Mouse (Mus musculus) ES-CJ7 (cell line): ENCODE measurements around the gene Eif3i.

Experiments used
- DNase-seq: peaks from one replicate; pipeline ENCODE4 v3.0.0; 2011; ENCODE audit warnings: low read depth, low spot score

Eif3i gene

GRCm38 (mm10) chr4:129600233-129601158 lies at the start of gene Eif3i, which contains the start of gene Tmem234:
TSS of gene Eif3i (minus strand) at chr4:129600648.
TSS of gene Tmem234 (plus strand) at chr4:129600668.
- DNase-seq = peak; percentile 83

- no peak for DNase-seq
Observed at GRCm38 (mm10) chr4:129648656-129649055, 48.2 kb upstream of the Eif3i start.

- no peak for DNase-seq
Observed at GRCm38 (mm10) chr4:129645204-129645603, 44.8 kb upstream of the Eif3i start.

GRCm38 (mm10) chr4:129641756-129642155 lies 41.3 kb upstream of the Eif3i start:
- DNase-seq = peak; percentile 31

- peak; percentile 98 for DNase-seq
Observed at GRCm38 (mm10) chr4:129640638-129641467, 40.4 kb upstream of the Eif3i start, which contains the start of gene Txlna. TSS of gene Txlna (minus strand) at chr4:129641065.

- no peak for DNase-seq
Observed at GRCm38 (mm10) chr4:129640101-129640637, 39.7 kb upstream of the Eif3i start.

GRCm38 (mm10) chr4:129639221-129639620 lies 38.8 kb upstream of the Eif3i start:
- DNase-seq = no peak

GRCm38 (mm10) chr4:129633852-129634251 lies 33.4 kb upstream of the Eif3i start:
- no peak for DNase-seq

GRCm38 (mm10) chr4:129631867-129632266 lies 31.4 kb upstream of the Eif3i start:
- no peak for DNase-seq

- no peak for DNase-seq
Observed at GRCm38 (mm10) chr4:129630944-129631343, 30.5 kb upstream of the Eif3i start.

- DNase-seq = no peak
Observed at GRCm38 (mm10) chr4:129626035-129626434, 25.6 kb upstream of the Eif3i start.

GRCm38 (mm10) chr4:129625496-129625895 lies 25.0 kb upstream of the Eif3i start:
- no peak for DNase-seq

GRCm38 (mm10) chr4:129625029-129625370 lies 24.6 kb upstream of the Eif3i start:
- no peak for DNase-seq

GRCm38 (mm10) chr4:129624281-129625028 lies 24.0 kb upstream of the Eif3i start:
- DNase-seq = peak; percentile 74

GRCm38 (mm10) chr4:129623681-129624091 lies 23.2 kb upstream of the Eif3i start, which contains the start of gene Ccdc28b:
TSS of gene Ccdc28b (minus strand) at chr4:129623947.
- peak; percentile 42 for DNase-seq

- no peak for DNase-seq
Observed at GRCm38 (mm10) chr4:129622803-129623535, 22.5 kb upstream of the Eif3i start.

GRCm38 (mm10) chr4:129622120-129622802 lies 21.8 kb upstream of the Eif3i start:
- DNase-seq = no peak

GRCm38 (mm10) chr4:129621283-129621841 lies 20.9 kb upstream of the Eif3i start:
- DNase-seq = no peak

GRCm38 (mm10) chr4:129620419-129621282 lies 20.2 kb upstream of the Eif3i start:
- DNase-seq = no peak
